Mouse (Mus musculus): ENCODE results near the gene Fbxo44. TPM values are rescaled to one million over a fixed set of nuclear protein-coding genes. Genes with fewer than 3 reads are reported as not detected.

Fbxo44 gene
- total and polyA plus RNA-seq, 3 experiments: 2.3 to 6.2 TPM; not detected in 1

DNA sequence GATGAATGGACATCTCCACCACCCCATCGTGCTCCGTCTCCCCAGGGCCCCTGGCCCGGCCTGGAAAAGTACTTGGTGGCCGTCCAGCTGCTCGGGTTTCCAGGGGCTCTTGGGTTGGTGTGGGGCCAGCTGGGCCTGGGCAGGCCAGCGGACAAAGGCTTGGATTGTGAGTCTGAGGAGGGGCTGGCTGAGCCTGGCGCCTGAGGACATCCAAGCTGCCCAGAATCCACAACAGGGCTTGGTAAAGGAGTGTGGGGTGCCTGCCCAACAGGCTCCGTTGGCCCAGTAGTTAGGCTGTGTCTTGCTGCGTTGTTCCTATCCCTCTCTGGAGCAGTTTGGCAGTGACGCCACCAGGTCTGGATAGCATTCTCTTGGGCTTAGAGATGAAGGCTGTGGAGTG is 6.1 kb upstream of the Fbxo44 start:
- TF ChIP-seq POLR2A (IDR thresholded peaks at IDR 0.05; ENCODE audit: control insufficient read depth in 1 of 2, insufficient read depth in 1 of 2, low read depth in 1 of 2, low read length in 2 of 2, poor library complexity in 1 of 2): no peak
- TF ChIP-seq TBP (IDR thresholded peaks at IDR 0.05; ENCODE audit: low read depth, low read length): no peak
- no peak for TF ChIP-seq ZC3H11A (IDR thresholded peaks at IDR 0.05; ENCODE audit: low read depth, low read length)
- TF ChIP-seq SMC3 (IDR thresholded peaks at IDR 0.05; ENCODE audit: low read depth, low read length): no peak
- no peaks in the 10 kb centered on the region; a peak in 1 of 4 replicates for H3K27me3 ChIP-seq (ENCODE audit: control insufficient read depth in 1 of 2, insufficient read depth in 2 of 2, low read length in 2 of 2)
- no peaks in the 10 kb centered on the region for H3K79me2 ChIP-seq (ENCODE audit: control insufficient read depth, insufficient read depth, low read length, poor library complexity)
- H3K4me1 ChIP-seq (ENCODE audit: control insufficient read depth in 1 of 2, insufficient read depth in 2 of 2, low read length in 2 of 2): no peaks in the 10 kb centered on the region; a peak in 2 of 4 replicates
- no peak for DNase-seq (ENCODE audit: low read depth, low spot score)
- H3K9me3 ChIP-seq (replicated peaks; ENCODE audit: insufficient read depth, low read length): no peaks in the 10 kb centered on the region
- H3K27ac ChIP-seq (ENCODE audit: control insufficient read depth, low read depth, low read length): no peak overlapping the region
- H3K36me3 ChIP-seq (ENCODE audit: control insufficient read depth in 1 of 2, insufficient read depth in 2 of 2, low read length in 2 of 2): no peaks in the 10 kb centered on the region
- H3K4me3 ChIP-seq (ENCODE audit: control insufficient read depth in 1 of 2, insufficient read depth in 1 of 2, low read depth in 2 of 2, low read length in 2 of 2): no peak overlapping the region
- H3K9ac ChIP-seq (ENCODE audit: control insufficient read depth, low read depth, low read length, poor library complexity, severe bottlenecking): no peak overlapping the region

DNA sequence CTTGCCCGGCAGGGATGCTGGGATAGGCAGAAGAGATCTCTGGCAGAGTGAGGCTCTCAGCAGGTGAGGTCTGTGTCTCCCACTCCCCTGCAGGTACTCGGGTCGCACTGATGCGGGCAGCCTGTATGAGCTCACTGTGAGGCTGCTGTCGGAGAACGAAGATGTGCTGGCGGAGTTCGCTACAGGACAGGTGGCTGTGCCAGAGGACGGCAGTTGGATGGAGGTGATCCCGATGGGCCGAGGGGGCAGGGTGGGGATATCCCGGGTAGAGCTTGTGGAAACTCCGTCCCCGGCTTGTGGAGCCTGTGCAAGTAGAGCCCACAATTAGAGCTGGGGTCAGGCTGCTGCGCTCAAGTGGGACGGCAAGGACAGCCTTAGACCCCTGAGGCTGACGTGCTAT is 5.3 kb upstream of the Fbxo44 start:
- H3K36me3 ChIP-seq (ENCODE audit: control insufficient read depth in 1 of 2, insufficient read depth in 2 of 2, low read length in 2 of 2): no peaks in the 10 kb centered on the region
- no peak overlapping the region for H3K4me3 ChIP-seq (ENCODE audit: control insufficient read depth in 1 of 2, insufficient read depth in 1 of 2, low read depth in 2 of 2, low read length in 2 of 2)
- H3K27ac ChIP-seq (ENCODE audit: control insufficient read depth, low read depth, low read length): no peak overlapping the region
- H3K9ac ChIP-seq (ENCODE audit: control insufficient read depth, low read depth, low read length, poor library complexity, severe bottlenecking): no peak overlapping the region
- DNase-seq (ENCODE audit: low read depth, low spot score): no peak
- no peaks in the 10 kb centered on the region; a peak in 2 of 4 replicates for H3K4me1 ChIP-seq (ENCODE audit: control insufficient read depth in 1 of 2, insufficient read depth in 2 of 2, low read length in 2 of 2)
- no peaks in the 10 kb centered on the region; a peak in 1 of 4 replicates for H3K27me3 ChIP-seq (ENCODE audit: control insufficient read depth in 1 of 2, insufficient read depth in 2 of 2, low read length in 2 of 2)
- TF ChIP-seq MXI1 (IDR thresholded peaks at IDR 0.05; ENCODE audit: low read depth, low read length) (no peak), USF2 (IDR thresholded peaks at IDR 0.05; ENCODE audit: borderline replicate concordance in 1 of 2, insufficient read depth in 1 of 2, low read depth in 1 of 2, low read length in 2 of 2) (no peak), MAFK (IDR thresholded peaks at IDR 0.05; ENCODE audit: borderline replicate concordance, low read depth, low read length) (no peak)
- no peaks in the 10 kb centered on the region for H3K9me3 ChIP-seq (replicated peaks; ENCODE audit: insufficient read depth, low read length)
- no peaks in the 10 kb centered on the region for H3K79me2 ChIP-seq (ENCODE audit: control insufficient read depth, insufficient read depth, low read length, poor library complexity)

DNA sequence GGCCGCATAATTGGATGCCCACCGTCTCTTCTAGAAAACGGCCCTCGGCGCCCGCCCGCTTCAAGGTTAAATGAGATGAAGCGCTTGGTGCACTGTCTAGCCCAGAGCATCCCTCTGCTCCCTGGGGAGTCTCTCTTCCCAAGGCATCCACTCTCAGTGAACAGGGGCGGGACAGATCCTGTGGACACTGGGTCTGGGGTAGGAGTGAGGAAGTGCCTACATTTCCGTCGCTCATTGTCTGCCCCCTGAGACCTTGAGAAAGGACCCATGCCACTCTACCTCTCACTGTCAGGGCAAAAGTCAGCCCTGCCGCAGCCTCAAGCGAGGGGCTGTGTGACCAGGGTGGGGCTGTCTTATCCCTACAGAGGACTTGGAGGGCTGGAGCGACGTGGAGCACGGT is 4.2 kb upstream of the Fbxo44 start:
- H3K4me3 ChIP-seq (ENCODE audit: control insufficient read depth in 1 of 2, insufficient read depth in 1 of 2, low read depth in 2 of 2, low read length in 2 of 2): no peak overlapping the region
- H3K9me3 ChIP-seq (replicated peaks; ENCODE audit: insufficient read depth, low read length): no peaks in the 10 kb centered on the region
- no peaks in the 10 kb centered on the region; a peak in 1 of 4 replicates for H3K4me1 ChIP-seq (ENCODE audit: control insufficient read depth in 1 of 2, insufficient read depth in 2 of 2, low read length in 2 of 2)
- H3K79me2 ChIP-seq (ENCODE audit: control insufficient read depth, insufficient read depth, low read length, poor library complexity): no peaks in the 10 kb centered on the region; the same call in 1 of the 2 replicates
- H3K27me3 ChIP-seq (ENCODE audit: control insufficient read depth in 1 of 2, insufficient read depth in 2 of 2, low read length in 2 of 2): no peaks in the 10 kb centered on the region; a peak in 1 of 4 replicates
- no peak for TF ChIP-seq SMC3 (IDR thresholded peaks at IDR 0.05; ENCODE audit: low read depth, low read length)
- no peak for TF ChIP-seq MAX (IDR thresholded peaks at IDR 0.05; ENCODE audit: low read length)
- no peak for TF ChIP-seq TAL1 (IDR thresholded peaks at IDR 0.05; ENCODE audit: low read length)
- TF ChIP-seq HCFC1 (IDR thresholded peaks at IDR 0.05; ENCODE audit: low read depth, low read length): no peak
- TF ChIP-seq MYC (IDR thresholded peaks at IDR 0.05; ENCODE audit: low read depth, low read length): no peak
- no peak overlapping the region for H3K9ac ChIP-seq (ENCODE audit: control insufficient read depth, low read depth, low read length, poor library complexity, severe bottlenecking)
- H3K27ac ChIP-seq (ENCODE audit: control insufficient read depth, low read depth, low read length): no peak overlapping the region
- H3K36me3 ChIP-seq (ENCODE audit: control insufficient read depth in 1 of 2, insufficient read depth in 2 of 2, low read length in 2 of 2): no peaks in the 10 kb centered on the region
- DNase-seq (ENCODE audit: low read depth, low spot score): no peak
